Mouse (Mus musculus): Measurements from ENCODE around the gene Ppm1h.

- TF ChIP-seq KAT2A (conservative IDR thresholded peaks at IDR 0.05; ENCODE audit: low read depth, low read length) (no peak), GATA1 (IDR thresholded peaks at IDR 0.05; ENCODE audit: low read depth, low read length) (no peak), TAL1 (IDR thresholded peaks at IDR 0.05; ENCODE audit: low read length) (no peak), CTCF (IDR thresholded peaks at IDR 0.05 in 2 of 3, conservative IDR thresholded peaks at IDR 0.05 in 1 of 3; ENCODE audit: control insufficient read depth in 1 of 3, insufficient read depth in 1 of 3, low read depth in 2 of 3, low read length in 3 of 3, poor library complexity in 1 of 3, severe bottlenecking in 1 of 3) (no peak)
Measured at GRCm38 (mm10) chr10:122734521-122734920, 56.0 kb downstream of the Ppm1h start.
